32 mouse cellular contexts compared by ENCODE assay signal in genomic region chr9:25055650-25056376, GRCm38 (mm10). TPM values are rescaled to one million over a fixed set of nuclear protein-coding genes. Genes with fewer than 3 reads are reported as not detected.
DNase-seq lines count a peak whose midpoint lies in the region; ATAC-seq and TF ChIP-seq lines count a peak whose summit lies in the region.
"Had no signal": no experiment of that assay in that cellular context is flagged by ENCODE, and none has a peak within 500 bp of the region (broad histone marks: within the 10 kb centered on the region; RNA-seq: fewer than 3 reads in every experiment).

No protein-coding gene starts in this region.

- no peak for TF ChIP-seq CTCF in layer of hippocampus, adult 2 months (conservative IDR thresholded peaks at IDR 0.05)

- ATAC-seq in forebrain, embryonic 14.5 days = no peak
- ATAC-seq in hindbrain, embryonic 11.5 days (ENCODE audit: low FRiP score) = peak; percentile 40; the same call in 1 of the 2 replicates
- peak; percentile 63 for ATAC-seq in hindbrain, embryonic 13.5 days (ENCODE audit: low FRiP score)
- peak; percentile 81; the same call in 1 of the 2 replicates for ATAC-seq in neural tube, embryonic 14.5 days (ENCODE audit: low read depth)
- ATAC-seq: activated CD4-positive, CD25-positive, alpha-beta regulatory T cell, adult 4 months had no signal

- H3K4me1 ChIP-seq in forebrain, embryonic 14.5 days (ENCODE audit: control insufficient read depth, insufficient read depth, low read length) = no peaks in the 10 kb centered on the region
- H3K4me1 ChIP-seq in forebrain, embryonic 10.5 days = peaks cover 11% of the 10 kb centered on the region; the same call in 1 of the 2 replicates
- H3K4me1 ChIP-seq in hindbrain, embryonic 11.5 days (replicated peaks; ENCODE audit: control insufficient read depth, insufficient read depth, low read length) = no peaks in the 10 kb centered on the region
- peaks cover 15% of the 10 kb centered on the region; the same call in 1 of the 2 replicates for H3K4me1 ChIP-seq in hindbrain, embryonic 10.5 days (replicated peaks)
- no peaks in the 10 kb centered on the region for H3K4me1 ChIP-seq in hindbrain, embryonic 13.5 days (replicated peaks)
- H3K4me1 ChIP-seq in neural tube, embryonic 14.5 days (ENCODE audit: control insufficient read depth, insufficient read depth, low read length) = no peaks in the 10 kb centered on the region
- H3K4me1 ChIP-seq: limb, embryonic 15.5 days had no signal

- H3K36me3 ChIP-seq in forebrain, embryonic 14.5 days (ENCODE audit: control insufficient read depth, insufficient read depth, low read length) = no peaks in the 10 kb centered on the region
- no peaks in the 10 kb centered on the region for H3K36me3 ChIP-seq in forebrain, embryonic 10.5 days (replicated peaks)
- no peaks in the 10 kb centered on the region for H3K36me3 ChIP-seq in hindbrain, embryonic 11.5 days (ENCODE audit: control insufficient read depth, insufficient read depth, low read length)
- H3K36me3 ChIP-seq in hindbrain, embryonic 10.5 days = no peaks in the 10 kb centered on the region
- H3K36me3 ChIP-seq in hindbrain, embryonic 13.5 days = no peaks in the 10 kb centered on the region
- H3K36me3 ChIP-seq in neural tube, embryonic 14.5 days (ENCODE audit: control insufficient read depth, insufficient read depth, low read length) = no peaks in the 10 kb centered on the region
- H3K36me3 ChIP-seq: limb, embryonic 15.5 days had no signal

- H3K27me3 ChIP-seq in forebrain, embryonic 14.5 days (replicated peaks; ENCODE audit: control insufficient read depth, insufficient read depth, low read length) = no peaks in the 10 kb centered on the region
- no peaks in the 10 kb centered on the region for H3K27me3 ChIP-seq in forebrain, embryonic 10.5 days (ENCODE audit: poor library complexity, severe bottlenecking)
- H3K27me3 ChIP-seq in hindbrain, embryonic 11.5 days (ENCODE audit: control insufficient read depth, insufficient read depth, low read length) = no peaks in the 10 kb centered on the region
- H3K27me3 ChIP-seq in hindbrain, embryonic 10.5 days (ENCODE audit: insufficient read depth, poor library complexity, severe bottlenecking) = no peaks in the 10 kb centered on the region
- no peaks in the 10 kb centered on the region for H3K27me3 ChIP-seq in hindbrain, embryonic 13.5 days
- H3K27me3 ChIP-seq in neural tube, embryonic 14.5 days (ENCODE audit: control insufficient read depth, insufficient read depth, low read length) = no peaks in the 10 kb centered on the region
- H3K27me3 ChIP-seq: limb, embryonic 15.5 days had no signal

- H3K27ac ChIP-seq in forebrain, embryonic 14.5 days (ENCODE audit: low read depth, low read length) = no peak overlapping the region
- H3K27ac ChIP-seq in forebrain, embryonic 10.5 days = no peak overlapping the region
- H3K27ac ChIP-seq in hindbrain, embryonic 11.5 days (ENCODE audit: low read depth, low read length) = no peak overlapping the region
- no peak overlapping the region for H3K27ac ChIP-seq in hindbrain, embryonic 10.5 days
- peak overlapping the region; percentile 5; the same call in 1 of the 2 replicates for H3K27ac ChIP-seq in hindbrain, embryonic 13.5 days
- H3K27ac ChIP-seq in neural tube, embryonic 14.5 days (ENCODE audit: low read depth, low read length) = no peak overlapping the region
- no peak overlapping the region for H3K27ac ChIP-seq in layer of hippocampus, adult 2 months
- H3K27ac ChIP-seq: kidney, postnatal 0 days; limb, embryonic 15.5 days; liver, embryonic 14.5 days had no signal

- no peaks in the 10 kb centered on the region for H3K9me3 ChIP-seq in forebrain, embryonic 14.5 days (replicated peaks; ENCODE audit: control insufficient read depth, low read length)
- H3K9me3 ChIP-seq in forebrain, embryonic 10.5 days = no peaks in the 10 kb centered on the region
- no peaks in the 10 kb centered on the region for H3K9me3 ChIP-seq in hindbrain, embryonic 11.5 days (ENCODE audit: control insufficient read depth, low read length)
- no peaks in the 10 kb centered on the region for H3K9me3 ChIP-seq in hindbrain, embryonic 10.5 days
- H3K9me3 ChIP-seq in hindbrain, embryonic 13.5 days = no peaks in the 10 kb centered on the region
- H3K9me3 ChIP-seq in neural tube, embryonic 14.5 days (ENCODE audit: control insufficient read depth, low read length) = no peaks in the 10 kb centered on the region
- H3K9me3 ChIP-seq: limb, embryonic 15.5 days had no signal

- no peak overlapping the region for H3K4me3 ChIP-seq in forebrain, embryonic 14.5 days (ENCODE audit: low read depth, low read length)
- no peak overlapping the region for H3K4me3 ChIP-seq in forebrain, embryonic 10.5 days
- no peak overlapping the region for H3K4me3 ChIP-seq in hindbrain, embryonic 11.5 days (ENCODE audit: low read depth, low read length)
- H3K4me3 ChIP-seq in hindbrain, embryonic 10.5 days = no peak overlapping the region
- no peak overlapping the region for H3K4me3 ChIP-seq in hindbrain, embryonic 13.5 days
- H3K4me3 ChIP-seq in neural tube, embryonic 14.5 days (ENCODE audit: low read depth, low read length) = no peak overlapping the region
- no peak overlapping the region for H3K4me3 ChIP-seq in layer of hippocampus, adult 2 months
- H3K4me3 ChIP-seq: limb, embryonic 15.5 days had no signal

- peak; percentile 13 for DNase-seq in forebrain, embryonic 14.5 days (ENCODE audit: low spot score)
- DNase-seq in forebrain, embryonic 10.5 days (ENCODE audit: extremely low spot score, low spot score) = no peak
- no peak for DNase-seq in hindbrain, embryonic 11.5 days (ENCODE audit: low spot score)
- no peak for DNase-seq in hindbrain, embryonic 10.5 days (ENCODE audit: low spot score)
- no peak for DNase-seq in layer of hippocampus, adult 2 months (ENCODE audit: low spot score in 2 of 2)
- DNase-seq: adrenal gland, postnatal 10 days; cerebellum, adult 8-10 months; gastrocnemius, postnatal 14 days; heart, adult 18-20 months; heart, postnatal 36 days; kidney, adult 2 months; left cerebral cortex, postnatal 4 days; lung, embryonic 14.5 days; right cerebral cortex, adult 18-20 months; right cerebral cortex, postnatal 4 days; thymus, postnatal 25 days had no signal

- H3K4me2 ChIP-seq in forebrain, embryonic 14.5 days (ENCODE audit: low read length) = no peak overlapping the region
- H3K4me2 ChIP-seq in hindbrain, embryonic 11.5 days (replicated peaks; ENCODE audit: low read depth, low read length) = no peak overlapping the region
- H3K4me2 ChIP-seq in hindbrain, embryonic 13.5 days = no peak overlapping the region
- H3K4me2 ChIP-seq in neural tube, embryonic 14.5 days (ENCODE audit: low read depth, low read length) = no peak overlapping the region
- H3K4me2 ChIP-seq: limb, embryonic 15.5 days; lung, embryonic 14.5 days had no signal

- no peak overlapping the region for H3K9ac ChIP-seq in forebrain, embryonic 14.5 days (ENCODE audit: low read length)
- no peak overlapping the region for H3K9ac ChIP-seq in hindbrain, embryonic 11.5 days (ENCODE audit: low read depth, low read length)
- no peak overlapping the region for H3K9ac ChIP-seq in hindbrain, embryonic 13.5 days
- no peak overlapping the region for H3K9ac ChIP-seq in neural tube, embryonic 14.5 days (replicated peaks; ENCODE audit: low read depth, low read length)
- H3K9ac ChIP-seq: limb, embryonic 15.5 days; liver, embryonic 14.5 days; lung, embryonic 14.5 days had no signal

RNA-seq across cellular contexts. Expression of gene Gm10181, which starts 33.4 kb away (rescaled TPM):
- polyA plus RNA-seq in forebrain, embryonic 14.5 days (2014; fragmentation: Nextera tagmentation; extraction: Ambion mirVana) = not detected in 2 replicates
- polyA plus RNA-seq in forebrain, embryonic 10.5 days (2016; fragmentation: Nextera tagmentation; extraction: Ambion mirVana) = not detected in 2 replicates
- not detected in 2 replicates for polyA plus RNA-seq in hindbrain, embryonic 11.5 days (2014; fragmentation: Nextera tagmentation; extraction: Ambion mirVana)
- polyA plus RNA-seq in hindbrain, embryonic 10.5 days (2016; fragmentation: Nextera tagmentation; extraction: Ambion mirVana) = not detected in 2 replicates
- not detected in 2 replicates for polyA plus RNA-seq in hindbrain, embryonic 13.5 days (2015; fragmentation: Nextera tagmentation; extraction: Ambion mirVana)
- not detected in 2 replicates for polyA plus RNA-seq in neural tube, embryonic 14.5 days (2014; fragmentation: Nextera tagmentation; extraction: Ambion mirVana)
- not detected for total RNA-seq in layer of hippocampus, adult 2 months (2021)
- total RNA-seq: adrenal gland, postnatal 10 days; gastrocnemius, postnatal 14 days; heart, adult 18-20 months; heart, postnatal 36 days; layer of hippocampus, postnatal 14 days; left cerebral cortex, adult 8-10 months; left cerebral cortex, postnatal 4 days; megakaryocyte, adult 5-6 weeks; monocyte, adult 5-6 weeks had no signal
- polyA plus RNA-seq: activated CD4-positive, CD25-positive, alpha-beta regulatory T cell, adult 4 months; embryonic facial prominence, embryonic 14.5 days; heart, embryonic 14.5 days; intestine, embryonic 14.5 days; kidney, adult 2 months; kidney, postnatal 0 days; large intestine, adult 2 months; limb, embryonic 15.5 days; liver, embryonic 14.5 days; lung, embryonic 14.5 days; neural tube, embryonic 11.5 days; stomach, embryonic 14.5 days had no signal
